Mouse (Mus musculus) forebrain, embryonic 11.5 days (tissue): ENCODE results near the gene Fgf8. TPM values are rescaled to one million over a fixed set of nuclear protein-coding genes. Genes with fewer than 3 reads are reported as not detected.

Source experiments
- ATAC-seq: fragments of 200-750 bp; cut with Nextera tagmentation; replicated peaks from 2 replicates; pipeline ENCODE4 v1.8.0; 2017; ENCODE audit warnings: moderate TSS enrichment; ENCODE audit not compliant: low FRiP score
- DNase-seq: peaks from one replicate; pipeline ENCODE4 v3.0.0-alpha.2; 2017; ENCODE audit warnings: low spot score
- H3K27ac ChIP-seq: fragments of 300-500 bp; sonication (generic); 2 replicates; pipeline ENCODE4 v1.5.1; 2014; ENCODE audit warnings: low read depth, low read length
- H3K27me3 ChIP-seq: fragments of 300-500 bp; sonication (generic); 2 replicates; pipeline ENCODE4 v1.6.1; 2014; ENCODE audit warnings: mild to moderate bottlenecking, low read length, mixed read lengths; ENCODE audit not compliant: control insufficient read depth, insufficient read depth
- H3K36me3 ChIP-seq: fragments of 300-500 bp; sonication (generic); 2 replicates; pipeline ENCODE4 v1.6.1; 2014; ENCODE audit warnings: mild to moderate bottlenecking, low read length, moderate library complexity, mixed read lengths; ENCODE audit not compliant: control insufficient read depth, insufficient read depth
- H3K4me1 ChIP-seq: fragments of 300-500 bp; sonication (generic); replicated peaks from 2 replicates; pipeline ENCODE4 v1.6.1; 2014; ENCODE audit warnings: low read length, mixed read lengths; ENCODE audit not compliant: control insufficient read depth, insufficient read depth
- H3K4me2 ChIP-seq: fragments of 300-500 bp; sonication (generic); 2 replicates; pipeline ENCODE4 v1.6.1; 2014; ENCODE audit warnings: low read depth, mild to moderate bottlenecking, low read length, moderate library complexity, mixed read lengths; ENCODE audit not compliant: severe bottlenecking
- H3K4me3 ChIP-seq: fragments of 300-500 bp; sonication (generic); 2 replicates; pipeline ENCODE4 v1.5.1; 2014; ENCODE audit warnings: low read depth, low read length
- H3K9ac ChIP-seq: fragments of 300-500 bp; sonication (generic); 2 replicates; pipeline ENCODE4 v1.6.1; 2014; ENCODE audit warnings: low read length
- H3K9me3 ChIP-seq: fragments of 300-500 bp; sonication (generic); 2 replicates; pipeline ENCODE4 v1.6.1; 2016; ENCODE audit warnings: low read length, mixed read lengths; ENCODE audit not compliant: control insufficient read depth
- WGBS: fragments of 180-500 bp; shearing (Covaris S2); extraction: QIAGEN DNeasy Blood & Tissue Kit; methylation state at CpG from one replicate; pipeline ENCODE4 v1.1.7; 2014; 5-methylcytosine and 5-hydroxymethylcytosine counted together
- polyA plus RNA-seq: library from polyadenylated mRNA; unstranded; fragments of >200 nt; fragmentation: Nextera tagmentation; extraction: Ambion mirVana; gene quantifications from 2 replicates; pipeline ENCODE4 v1.2.1, GENCODE M21; 2014

Gene Fgf8
- polyA plus RNA-seq, 1 experiment from 2014 or later = 18.3 TPM

GRCm38 (mm10) chr19:45692211-45692610, 50.5 kb downstream of the Fgf8 start:
- H3K9me3 ChIP-seq = no peaks in the 10 kb centered on the region
- DNase-seq = no peak
- H3K4me1 ChIP-seq = peaks cover 3% of the 10 kb centered on the region
- no peak overlapping the region for H3K4me3 ChIP-seq
- no peaks in the 10 kb centered on the region for H3K36me3 ChIP-seq
- H3K4me2 ChIP-seq = no peak overlapping the region
- no peak for ATAC-seq
- H3K9ac ChIP-seq = no peak overlapping the region
- H3K27me3 ChIP-seq = peaks cover 2% of the 10 kb centered on the region; the same call in 1 of the 2 replicates
- WGBS = 96% methylated on average over 8 of the region's 8 CpGs
- no peak overlapping the region for H3K27ac ChIP-seq

GRCm38 (mm10) chr19:45691001-45691535, 51.6 kb downstream of the Fgf8 start:
- no peak overlapping the region for H3K27ac ChIP-seq
- no peaks in the 10 kb centered on the region for H3K36me3 ChIP-seq
- H3K27me3 ChIP-seq = peaks cover under 1% of the 10 kb centered on the region; the same call in 1 of the 2 replicates
- H3K4me3 ChIP-seq = no peak overlapping the region
- H3K4me1 ChIP-seq = peaks cover 3% of the 10 kb centered on the region
- ATAC-seq = no peak
- no peak overlapping the region for H3K9ac ChIP-seq
- 76% methylated on average over 8 of the region's 8 CpGs for WGBS
- H3K4me2 ChIP-seq = no peak overlapping the region
- DNase-seq = no peak
- no peaks in the 10 kb centered on the region for H3K9me3 ChIP-seq

- Histone ChIP-seq H3K27ac (no peak overlapping the region), H3K4me2 (no peak overlapping the region), H3K4me3 (no peak overlapping the region), H3K9me3 (no peaks in the 10 kb centered on the region), H3K27me3 (no peaks in the 10 kb centered on the region), H3K9ac (no peak overlapping the region), H3K4me1 (no peaks in the 10 kb centered on the region), H3K36me3 (no peaks in the 10 kb centered on the region)
- 72% methylated on average over 4 of the region's 4 CpGs for WGBS
- ATAC-seq (no peak), DNase-seq (no peak)
These were observed 55.7 kb downstream of the Fgf8 start for GRCm38 (mm10) chr19:45687001-45687400.

Other genes with a start within 250 kb of the Fgf8 start
- gene Poll, start 182.4 kb downstream of the Fgf8 start, polyA plus RNA-seq = 22.6 and 24.0 TPM in 2 replicates
- gene Gm17018, start 182.3 kb downstream of the Fgf8 start, polyA plus RNA-seq = 49.7 and 53.9 TPM in 2 replicates
- 5.0 and 7.3 TPM in 2 replicates for gene Fbxw4, start 82.6 kb downstream of the Fgf8 start, polyA plus RNA-seq
- 13.1 and 18.2 TPM in 2 replicates for gene Npm3, start 6.7 kb upstream of the Fgf8 start, polyA plus RNA-seq
- gene Mgea5, start 40.9 kb upstream of the Fgf8 start, polyA plus RNA-seq = 83.4 and 88.9 TPM in 2 replicates
- gene Kcnip2, start 73.1 kb upstream of the Fgf8 start, polyA plus RNA-seq = 0.76 and 1.5 TPM in 2 replicates